8 mouse cellular contexts compared by ENCODE assay signal in genomic region chr9:40381416-40382411, GRCm38 (mm10).
A peak's percentile ranks its signal among the peaks of the same experiment; 100 is the strongest.
DNase-seq lines count a peak whose midpoint lies in the region; ATAC-seq lines count a peak whose summit lies in the region.

No protein-coding gene starts in this region.

- peak overlapping the region; percentile 66; the same call in 1 of the 2 replicates for H3K27ac ChIP-seq in embryonic facial prominence, embryonic 10.5 days (replicated peaks)
- no peak overlapping the region for H3K27ac ChIP-seq in hindbrain, embryonic 14.5 days

- no peak overlapping the region for H3K4me3 ChIP-seq in embryonic facial prominence, embryonic 10.5 days
- H3K4me3 ChIP-seq in hindbrain, embryonic 14.5 days (replicated peaks; ENCODE audit: low read length), result no peak overlapping the region

- peak; percentile 86; the same call in 1 of the 2 replicates for ATAC-seq in hindbrain, embryonic 14.5 days (ENCODE audit: low FRiP score)
- 0 out of 2 replicates have a peak, but pooled peaks have one; percentile 9 for ATAC-seq in neutrophil, adult 5-6 weeks (ENCODE audit: extremely low read depth, insufficient number of reproducible peaks, low FRiP score, poor library complexity, severe bottlenecking)

- H3K27me3 ChIP-seq in embryonic facial prominence, embryonic 10.5 days (replicated peaks; ENCODE audit: low read depth, poor library complexity, severe bottlenecking), result peaks cover 4% of the 10 kb centered on the region; the same call in 1 of the 2 replicates
- no peaks in the 10 kb centered on the region for H3K27me3 ChIP-seq in hindbrain, embryonic 14.5 days (ENCODE audit: control insufficient read depth, insufficient read depth, low read length)

- no peak overlapping the region for H3K4me2 ChIP-seq in hindbrain, embryonic 14.5 days (replicated peaks)

- no peaks in the 10 kb centered on the region for H3K9me3 ChIP-seq in embryonic facial prominence, embryonic 10.5 days
- no peaks in the 10 kb centered on the region for H3K9me3 ChIP-seq in hindbrain, embryonic 14.5 days (ENCODE audit: control insufficient read depth, low read length)

- no peak overlapping the region for H3K9ac ChIP-seq in hindbrain, embryonic 14.5 days

- DNase-seq in adrenal gland, adult 2 months, result peak; percentile 90
- no peak for DNase-seq in adrenal gland, adult 18-20 months (ENCODE audit: low spot score in 2 of 2)
- peak; percentile 9 for DNase-seq in ZHBTc4 (ENCODE audit: low read depth, low spot score)
- peak; percentile 33 for DNase-seq in embryonic facial prominence, embryonic 10.5 days (ENCODE audit: low spot score)
- no peak for DNase-seq in hindbrain, embryonic 14.5 days (ENCODE audit: low spot score)
- DNase-seq in lung, adult 18-20 months, result peak; percentile 43 to 52
- DNase-seq in ovary, adult 18-20 months (ENCODE audit: low spot score), result no peak

- peaks cover 20% of the 10 kb centered on the region for H3K4me1 ChIP-seq in embryonic facial prominence, embryonic 10.5 days
- peaks cover 15% of the 10 kb centered on the region; the same call in 1 of the 2 replicates for H3K4me1 ChIP-seq in hindbrain, embryonic 14.5 days (replicated peaks; ENCODE audit: control insufficient read depth, insufficient read depth, low read length)

- 8% methylated on average over 15 of the region's 15 CpGs for WGBS in embryonic facial prominence, embryonic 10.5 days
- 18% methylated on average over 15 of the region's 15 CpGs for WGBS in hindbrain, embryonic 14.5 days

- H3K36me3 ChIP-seq in embryonic facial prominence, embryonic 10.5 days (replicated peaks), result no peaks in the 10 kb centered on the region
- no peaks in the 10 kb centered on the region for H3K36me3 ChIP-seq in hindbrain, embryonic 14.5 days (replicated peaks; ENCODE audit: control insufficient read depth, insufficient read depth)

Comparison
In these comparisons a context has a peak if more than half of its experiments do, and no peak if none do; other contexts are left out.
1. DNase-seq: peak in adrenal gland, adult 2 months (single experiment), ZHBTc4 (single experiment), embryonic facial prominence, embryonic 10.5 days (single experiment) and lung, adult 18-20 months (2 of 2); none in adrenal gland, adult 18-20 months (0 of 2), hindbrain, embryonic 14.5 days (single experiment) and ovary, adult 18-20 months (single experiment).